Mouse (Mus musculus): ENCODE results near the gene Cnih4.

Gene Cnih4

DNA sequence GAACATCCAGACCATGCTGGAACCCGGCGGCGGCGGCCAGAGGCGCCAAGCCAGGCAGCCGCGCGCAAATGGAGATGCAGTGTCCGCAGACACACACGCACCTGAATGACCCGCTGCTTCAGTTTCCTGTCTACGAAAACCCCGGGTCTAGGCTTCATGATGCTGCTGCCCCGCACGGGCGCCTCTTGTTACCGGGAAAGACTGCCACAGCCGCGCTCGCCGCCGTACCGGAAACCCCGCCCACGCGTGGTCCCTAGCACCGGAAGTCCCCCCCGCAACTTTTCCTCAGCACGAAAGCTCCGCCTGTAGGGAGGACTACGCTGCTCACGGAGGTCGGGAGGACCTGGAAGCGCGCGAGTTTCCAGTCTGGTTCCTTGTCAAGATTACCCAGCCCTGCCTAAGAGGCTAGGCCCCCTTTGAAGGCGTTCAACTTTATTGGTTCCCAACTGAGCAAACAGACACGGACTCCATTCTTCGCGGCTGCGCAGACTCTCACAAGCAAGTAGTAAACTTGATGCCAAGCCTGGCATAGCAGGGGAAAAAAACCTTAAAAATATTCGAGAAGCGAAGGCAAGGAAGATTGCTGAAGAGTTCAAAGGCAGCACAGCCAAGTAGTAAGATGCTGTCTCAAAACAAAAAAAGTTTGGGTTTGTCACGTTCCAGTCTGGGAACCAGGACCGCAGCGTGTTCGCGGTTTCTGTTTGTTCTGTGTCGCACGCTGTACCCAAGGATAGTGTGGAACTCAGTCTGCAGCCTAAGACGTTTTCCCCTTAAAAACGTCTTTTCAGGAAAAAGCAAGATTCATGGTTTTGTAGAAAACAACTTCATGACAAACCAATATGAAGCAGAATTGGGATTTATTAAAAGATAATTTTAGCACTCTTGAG lies at the start of gene Cnih4, which contains the start of gene Nvl:
Gene Cnih4 (plus strand): TSS at position 744 of the 887 bp plus-strand sequence.
Gene Nvl (minus strand): TSS at position 255 of the 887 bp plus-strand sequence.
- peak; percentile 98 for DNase-seq (ENCODE audit: low read depth)

DNA sequence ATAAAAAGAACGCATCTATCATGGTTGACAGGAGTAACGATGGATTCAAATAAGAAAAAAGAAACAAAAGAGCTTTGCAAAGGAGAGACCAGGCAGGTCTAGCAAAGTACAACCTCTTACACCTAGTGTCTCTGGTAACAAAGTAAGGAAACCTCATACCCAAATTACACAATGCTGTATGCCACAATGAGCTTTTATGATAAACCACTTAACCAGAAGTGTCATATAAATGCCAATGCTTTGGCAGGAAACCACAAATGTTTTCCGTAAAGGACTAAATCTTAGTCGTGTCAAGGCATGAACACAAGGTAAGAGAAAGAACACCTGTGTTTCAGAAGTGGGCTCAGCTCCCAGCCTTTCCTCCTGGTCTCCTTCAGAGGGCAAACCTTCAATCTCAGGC lies 27.4 kb upstream of the Cnih4 start:
- peak; percentile 62 for DNase-seq (ENCODE audit: low read depth)

DNA sequence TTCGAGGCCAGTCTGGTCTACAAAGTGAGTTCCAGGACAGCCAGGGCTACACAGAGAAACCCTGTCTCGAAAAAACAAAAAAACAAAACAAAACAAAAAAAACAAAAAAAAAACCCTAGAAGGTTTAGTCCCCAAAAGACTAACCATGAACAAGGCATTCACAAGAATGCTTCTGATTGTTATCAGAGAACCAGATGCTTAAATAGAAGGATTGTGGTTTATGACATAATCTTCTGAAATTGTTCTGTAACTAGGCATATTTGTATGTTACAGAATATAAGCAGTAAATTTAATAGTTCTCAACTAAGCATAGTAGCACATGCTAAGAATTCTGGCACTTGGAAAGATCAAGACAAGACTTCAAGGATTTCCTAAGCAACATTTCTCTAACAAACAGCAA lies 20.3 kb upstream of the Cnih4 start:
- DNase-seq (ENCODE audit: low read depth) = peak; percentile 32

DNA sequence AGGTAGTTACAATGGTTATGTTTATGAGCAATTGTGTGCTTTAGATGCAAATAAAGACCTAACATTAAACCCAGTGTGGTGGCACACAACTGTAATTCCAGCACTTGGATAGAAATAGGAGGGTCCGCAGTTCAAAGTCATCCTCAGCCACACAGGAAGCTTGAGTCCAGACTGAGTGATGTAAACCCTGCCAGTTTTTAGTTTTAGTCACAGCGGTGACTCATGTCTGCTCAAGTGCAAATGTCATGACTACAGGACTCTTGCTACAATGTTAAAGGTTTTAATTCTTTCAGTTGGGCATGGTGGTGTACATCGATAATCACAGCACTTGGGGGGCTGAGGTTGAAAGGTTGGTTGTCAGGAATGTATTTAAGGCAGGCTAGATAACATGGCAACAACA lies 18.6 kb upstream of the Cnih4 start:
- DNase-seq (ENCODE audit: low read depth) = peak; percentile 47

DNA sequence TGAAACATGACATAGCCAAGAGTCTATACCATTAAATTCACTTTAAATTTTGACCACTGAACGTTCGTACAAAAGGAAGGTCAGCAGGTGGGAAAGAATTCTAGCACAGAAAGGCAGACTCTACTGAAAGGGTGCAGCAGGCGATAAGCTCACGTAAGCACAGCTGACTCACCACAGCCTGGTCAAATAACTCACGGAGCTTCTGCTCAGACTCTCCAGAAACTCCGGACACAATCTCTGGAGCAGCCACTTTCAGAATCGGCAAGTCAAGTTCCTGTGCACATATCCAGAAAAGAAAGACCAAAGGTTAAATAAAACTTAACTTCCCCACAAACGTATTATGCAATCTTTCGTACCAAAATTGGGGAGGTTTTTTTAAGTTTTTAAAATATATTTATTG lies 17.7 kb upstream of the Cnih4 start:
- DNase-seq (ENCODE audit: low read depth) = no peak

DNA sequence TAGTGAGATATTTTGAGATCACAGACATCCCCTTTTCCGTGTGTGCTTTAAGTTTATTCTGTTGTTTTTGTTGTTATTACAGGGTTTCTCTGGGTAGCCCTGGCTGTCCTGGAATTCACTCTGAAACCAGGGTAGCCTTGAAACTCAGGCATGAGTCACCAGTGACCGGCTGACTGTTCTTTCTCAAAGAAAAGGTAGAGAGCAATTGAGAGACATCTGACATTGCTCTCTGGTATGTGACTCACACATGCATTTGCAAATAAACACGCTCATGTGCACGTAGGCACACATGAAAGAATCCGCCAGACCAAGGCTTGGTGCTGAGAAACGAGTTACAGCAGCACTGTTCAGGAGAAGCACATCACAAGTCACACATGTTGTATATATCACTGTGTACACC lies 12.6 kb upstream of the Cnih4 start:
- DNase-seq (ENCODE audit: low read depth) = peak; percentile 47

DNA sequence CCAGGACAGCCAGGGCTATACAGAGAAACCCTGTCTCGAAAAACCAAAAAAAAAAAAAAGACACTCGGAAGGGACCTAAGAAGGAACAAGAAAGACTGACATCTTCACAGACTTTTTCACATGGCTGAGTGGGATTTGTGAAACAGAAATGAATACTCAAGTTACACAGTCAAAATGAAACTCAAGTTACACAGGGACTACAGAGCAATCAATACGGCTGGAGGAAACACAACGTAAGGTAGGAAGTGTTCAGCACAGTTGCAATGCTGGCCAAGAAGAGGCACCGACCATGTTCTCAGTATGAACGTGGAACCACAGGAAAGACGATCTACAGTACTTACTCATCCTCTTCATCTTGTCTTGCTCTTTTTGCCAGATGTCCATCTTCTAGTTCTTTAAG lies 5.8 kb upstream of the Cnih4 start:
- no peak for DNase-seq (ENCODE audit: low read depth)

DNA sequence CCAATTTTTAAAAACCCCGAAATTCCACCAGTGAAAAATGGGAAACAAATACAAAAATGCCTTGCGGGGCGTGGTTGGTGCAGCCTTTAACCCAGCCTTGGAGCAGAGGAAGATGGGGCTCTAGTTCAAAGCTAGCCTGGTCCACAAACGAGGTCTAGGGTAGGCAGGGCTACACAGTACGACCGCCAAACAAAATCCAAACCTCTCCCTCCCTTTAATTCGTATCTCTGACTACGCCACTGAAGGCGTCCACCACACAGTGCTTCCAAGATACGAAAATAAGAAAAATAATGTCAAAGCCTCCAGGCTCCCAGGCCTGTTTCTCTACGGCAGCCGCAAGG lies 914 bp upstream of the Cnih4 start:
- DNase-seq (ENCODE audit: low read depth) = no peak

DNA sequence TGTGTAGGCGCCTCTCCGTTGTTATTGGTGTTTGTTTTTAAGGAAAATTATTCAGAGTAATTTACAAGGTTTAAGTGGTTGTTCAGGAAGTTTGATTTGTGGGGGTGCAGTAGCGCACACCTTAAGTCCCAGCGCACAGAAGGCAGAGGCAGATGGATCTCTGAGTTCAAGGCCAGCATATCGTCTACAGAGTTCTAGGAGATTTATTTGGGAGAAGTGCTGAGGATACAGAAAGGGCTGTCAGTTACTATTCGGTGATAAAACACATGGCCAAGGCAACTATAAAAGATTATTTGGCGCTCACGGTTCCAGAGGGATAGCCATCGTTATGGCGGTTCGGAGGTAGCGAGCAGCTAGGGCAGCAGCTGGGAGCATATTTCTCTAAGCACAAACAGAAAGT lies 473 bp downstream of the Cnih4 start:
- peak; percentile 50 for DNase-seq (ENCODE audit: low read depth)

DNA sequence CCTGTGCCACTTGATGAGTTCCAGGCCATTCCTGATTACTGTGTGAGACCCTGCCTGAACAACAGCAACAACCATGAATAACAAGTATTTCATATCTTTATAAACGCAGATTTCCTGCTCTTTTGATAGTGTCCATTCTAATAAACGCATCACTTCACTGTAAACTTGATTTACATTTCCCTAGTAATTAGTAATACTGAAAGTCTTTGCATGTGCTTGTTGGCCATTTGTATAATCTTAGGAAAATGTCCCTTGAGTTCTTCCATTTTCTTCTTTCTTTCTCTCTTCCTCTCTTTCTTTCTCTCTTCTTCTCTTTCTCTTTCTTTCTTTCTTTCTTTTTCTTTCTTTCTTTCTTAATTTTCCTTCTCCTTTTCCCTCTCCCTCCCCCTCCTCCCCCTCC lies 1.7 kb downstream of the Cnih4 start:
- no peak for DNase-seq (ENCODE audit: low read depth)

DNA sequence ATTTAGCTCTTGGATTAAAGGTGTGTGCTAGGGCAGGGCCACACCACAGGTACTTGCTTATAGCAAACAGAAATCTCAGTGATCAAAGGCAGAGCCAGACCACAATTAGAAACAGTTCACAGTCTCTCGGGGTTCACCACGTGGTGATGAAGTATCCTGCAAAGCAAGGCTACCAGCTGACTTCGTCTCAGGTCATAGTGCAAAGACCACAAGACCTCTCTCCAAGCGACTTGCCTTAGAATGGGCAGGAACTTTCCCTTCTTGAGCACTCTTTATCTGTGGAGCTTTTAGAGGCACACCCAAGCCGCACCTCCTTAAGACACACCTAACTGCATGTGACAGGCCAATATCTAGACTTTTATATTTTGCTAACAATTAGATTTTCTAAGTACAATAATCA lies 4.0 kb downstream of the Cnih4 start:
- no peak for DNase-seq (ENCODE audit: low read depth)

DNA sequence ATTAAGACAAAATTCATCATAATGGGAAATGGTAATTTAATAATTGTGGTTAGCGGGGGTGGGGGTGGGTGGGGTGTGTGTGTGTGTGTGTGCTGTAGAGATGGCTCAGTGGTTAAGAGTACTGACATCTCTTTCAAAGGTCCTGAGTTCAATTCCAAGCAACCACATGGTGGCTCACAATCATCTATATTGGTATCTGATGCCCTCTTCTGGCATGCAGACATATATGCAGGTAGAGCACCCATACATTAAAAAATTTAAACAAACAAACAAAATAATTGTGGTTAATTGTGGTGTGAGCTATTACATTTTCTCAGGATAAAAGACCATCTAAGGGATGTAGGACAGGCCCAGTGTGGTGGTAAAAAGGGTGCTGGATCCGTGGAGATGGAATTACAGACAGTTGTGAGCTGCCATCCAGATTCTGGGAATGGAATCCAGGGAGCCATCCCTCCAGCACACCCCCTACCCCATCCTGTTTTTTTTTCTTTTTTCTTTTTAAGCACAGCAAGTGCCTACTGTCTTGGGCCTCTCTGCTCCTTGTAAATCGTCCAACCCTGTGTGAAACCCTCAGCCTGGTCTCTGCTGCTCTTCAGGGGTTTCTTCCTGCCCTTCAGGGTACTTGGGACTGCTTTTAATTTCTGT lies 5.0 kb downstream of the Cnih4 start:
- DNase-seq (ENCODE audit: low read depth) = peak; percentile 53

DNA sequence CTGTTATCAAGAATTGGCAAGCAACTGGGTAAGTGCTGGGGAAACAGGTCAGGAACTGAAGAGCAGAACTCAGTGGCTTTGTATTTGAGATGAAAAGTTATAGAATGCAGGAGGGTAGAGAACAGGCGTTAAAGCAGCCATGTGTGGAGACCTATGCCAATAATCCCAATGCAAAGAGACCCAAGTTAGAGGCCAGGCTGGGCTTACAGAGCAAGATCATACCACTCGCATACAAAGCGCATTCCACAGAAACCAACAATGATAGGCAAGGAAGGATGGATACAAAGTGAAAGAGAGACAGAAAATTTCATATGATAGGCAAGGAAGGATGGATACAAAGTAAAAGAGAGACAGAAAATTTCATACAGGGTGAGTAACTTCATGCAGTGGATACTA lies 5.9 kb downstream of the Cnih4 start:
- no peak for DNase-seq (ENCODE audit: low read depth)

DNA sequence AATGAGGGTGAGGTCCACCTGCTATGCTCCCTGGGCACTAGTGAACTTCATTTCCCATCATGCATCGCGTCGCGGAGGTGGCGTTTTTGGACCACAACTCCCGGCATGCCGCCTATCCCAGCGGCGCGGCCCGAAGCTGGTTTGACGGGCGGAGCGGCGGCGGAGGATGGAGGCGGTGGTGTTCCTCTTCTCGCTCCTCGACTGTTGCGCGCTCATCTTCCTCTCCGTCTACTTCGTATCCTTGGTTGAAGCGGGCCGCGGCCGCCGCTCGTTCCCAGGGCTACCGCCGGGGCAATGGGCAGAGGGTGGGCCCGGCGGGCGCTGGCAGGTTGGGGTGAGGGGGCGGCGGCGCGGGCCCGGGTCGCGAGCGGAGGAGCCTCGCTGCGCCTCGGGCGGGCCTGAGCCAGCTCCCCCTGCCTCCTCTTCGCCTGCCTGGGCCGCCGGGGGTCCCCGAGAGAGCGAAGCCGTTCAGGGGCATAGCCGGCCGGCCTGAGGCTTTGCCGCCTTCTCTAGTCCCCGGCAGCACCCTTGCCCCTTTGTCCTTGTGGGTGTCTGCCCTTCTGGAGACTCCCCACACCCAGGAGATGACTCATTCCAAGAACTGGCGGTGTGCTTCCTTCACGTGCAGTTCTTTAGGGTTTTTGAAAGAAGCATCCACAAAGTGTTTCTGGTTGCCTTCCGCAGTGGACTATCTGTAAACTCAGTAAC lies 6.5 kb downstream of the Cnih4 start:
- peak; percentile 83 for DNase-seq (ENCODE audit: low read depth)

DNA sequence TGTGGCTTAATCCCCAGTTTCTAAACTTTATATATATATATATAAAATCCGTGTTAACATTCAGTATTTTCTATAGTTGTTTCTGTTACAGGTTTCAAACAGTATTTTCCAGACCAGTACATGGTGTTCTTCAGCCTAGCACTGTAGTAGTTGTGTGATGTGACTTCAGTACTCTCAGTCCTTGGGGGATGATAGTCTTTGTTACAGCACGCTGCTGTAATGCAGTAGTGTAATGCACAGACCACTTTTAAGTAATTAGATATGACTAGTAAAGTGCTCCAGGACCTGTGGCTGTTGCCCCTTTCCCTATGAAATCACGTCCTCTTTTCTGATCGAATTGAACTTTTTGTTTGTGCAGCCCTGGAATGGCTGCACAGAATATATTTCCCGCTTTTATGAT lies 7.0 kb downstream of the Cnih4 start:
- DNase-seq (ENCODE audit: low read depth) = peak; percentile 35

DNA sequence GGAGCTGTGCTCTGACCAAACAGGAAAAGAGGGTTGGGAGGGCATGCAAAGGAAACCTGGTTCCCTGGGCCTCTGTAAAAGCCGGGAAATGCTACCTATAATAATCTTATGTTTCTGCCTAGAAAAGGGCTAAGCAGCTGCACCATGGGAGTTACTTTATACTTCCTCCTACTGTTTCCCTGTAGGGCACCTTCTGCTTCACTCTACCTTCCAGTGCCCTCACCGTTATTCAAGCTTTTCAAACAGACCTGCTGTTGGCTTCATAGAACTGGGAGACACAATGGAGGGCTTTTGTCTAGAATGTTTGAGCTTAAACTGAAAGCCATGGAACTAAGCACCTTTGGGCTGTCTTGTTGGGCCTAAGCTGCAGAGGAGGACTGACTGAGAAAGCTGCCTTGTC lies 23.3 kb downstream of the Cnih4 start:
- no peak for DNase-seq (ENCODE audit: low read depth)

DNA sequence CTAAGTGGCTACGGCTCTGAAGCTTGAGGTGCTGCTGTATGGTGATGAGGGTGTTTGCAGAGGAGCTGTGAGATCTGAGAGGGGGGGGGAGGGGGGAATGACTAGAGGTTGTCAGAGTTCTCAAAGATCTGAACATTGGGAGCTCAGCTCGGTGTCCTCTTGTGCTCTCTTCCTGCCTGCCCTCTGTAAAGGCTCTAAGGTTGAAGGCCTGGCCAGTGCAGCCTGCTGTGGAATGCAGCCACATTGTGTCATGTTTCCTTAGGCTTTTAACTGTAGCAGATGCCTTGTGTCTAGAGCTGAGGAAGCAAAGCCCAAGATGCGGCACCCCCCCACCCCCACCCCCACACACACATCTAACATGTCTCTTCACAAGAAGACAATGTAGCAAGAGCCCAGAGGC lies 23.9 kb downstream of the Cnih4 start:
- DNase-seq (ENCODE audit: low read depth) = no peak

DNA sequence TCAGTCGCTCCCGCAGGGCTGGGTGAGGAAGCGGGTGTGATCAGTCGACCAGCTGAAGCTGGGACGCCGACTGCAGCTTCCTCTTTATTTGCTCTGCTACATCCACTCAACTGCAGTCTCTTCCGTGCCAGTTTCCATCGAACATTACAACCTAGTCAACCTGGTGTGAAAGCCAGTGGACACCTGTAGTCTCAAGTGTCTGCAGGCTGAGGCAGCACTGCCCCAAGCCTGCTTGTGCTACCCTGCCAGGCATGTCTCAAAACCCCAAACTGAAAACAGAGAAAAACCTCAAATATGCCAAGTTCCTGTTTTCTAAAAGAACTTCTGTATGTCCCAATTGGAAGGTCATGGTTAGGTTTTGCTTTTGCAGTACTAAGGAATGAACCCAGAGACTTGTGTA lies 25.7 kb downstream of the Cnih4 start:
- peak; percentile 67 for DNase-seq (ENCODE audit: low read depth)

DNA sequence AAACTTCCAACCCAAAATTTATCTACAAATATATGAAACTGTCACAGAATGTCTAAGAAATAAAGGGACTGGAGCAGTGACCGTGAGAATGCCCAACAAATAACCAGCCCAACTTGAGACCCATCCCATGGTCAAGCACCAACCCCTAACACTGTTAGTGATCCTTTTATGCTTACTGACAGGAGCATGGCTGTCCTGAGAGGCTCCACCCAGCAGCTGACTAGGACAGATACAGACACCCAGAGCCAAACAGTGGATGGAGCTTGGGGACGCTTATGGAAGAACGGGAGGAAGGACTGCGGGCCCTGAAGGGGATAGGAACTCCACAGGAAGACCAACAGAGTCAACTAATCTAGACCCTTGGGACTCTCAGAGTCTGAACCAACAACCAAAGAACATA lies 44.4 kb downstream of the Cnih4 start:
- DNase-seq (ENCODE audit: low read depth) = no peak

DNA sequence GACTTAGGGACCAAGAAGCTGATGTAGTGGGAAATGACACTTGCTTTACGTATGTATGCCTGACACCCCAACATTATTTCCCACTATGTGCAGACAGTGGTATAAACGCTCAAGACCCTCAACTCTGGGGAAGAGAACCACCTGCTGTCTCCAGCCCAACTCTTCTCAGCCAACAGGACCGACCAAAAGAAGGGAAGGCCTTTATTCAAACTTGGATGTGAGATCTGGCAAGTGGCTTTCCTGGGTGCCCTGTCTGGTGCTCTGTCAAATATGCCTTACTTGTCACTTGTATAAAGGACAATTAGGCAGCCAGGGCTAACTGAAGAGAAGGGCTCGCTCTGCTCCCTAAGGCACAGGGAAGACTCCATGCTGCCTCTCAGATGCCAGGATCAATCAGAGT lies 55.0 kb downstream of the Cnih4 start:
- DNase-seq (ENCODE audit: low read depth) = no peak

DNA sequence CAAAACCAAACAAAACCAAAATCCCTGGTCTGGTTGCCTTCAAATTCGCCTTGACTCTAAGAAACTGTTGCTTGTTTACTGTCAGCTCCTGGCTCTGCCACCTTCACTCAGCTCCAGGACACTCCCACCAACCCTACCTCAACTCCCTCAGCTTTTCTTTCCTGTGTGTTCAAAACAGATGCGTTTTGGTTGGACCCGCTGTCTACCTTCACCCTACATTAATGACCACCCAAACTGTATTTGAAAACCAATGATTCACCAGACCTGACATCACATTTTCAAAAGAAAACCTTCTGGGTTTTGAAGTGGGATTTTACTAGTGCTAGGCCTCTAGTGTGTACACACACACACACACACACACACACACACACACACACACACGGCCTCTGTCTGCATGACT lies 65.7 kb downstream of the Cnih4 start:
- DNase-seq (ENCODE audit: low read depth) = no peak

DNA sequence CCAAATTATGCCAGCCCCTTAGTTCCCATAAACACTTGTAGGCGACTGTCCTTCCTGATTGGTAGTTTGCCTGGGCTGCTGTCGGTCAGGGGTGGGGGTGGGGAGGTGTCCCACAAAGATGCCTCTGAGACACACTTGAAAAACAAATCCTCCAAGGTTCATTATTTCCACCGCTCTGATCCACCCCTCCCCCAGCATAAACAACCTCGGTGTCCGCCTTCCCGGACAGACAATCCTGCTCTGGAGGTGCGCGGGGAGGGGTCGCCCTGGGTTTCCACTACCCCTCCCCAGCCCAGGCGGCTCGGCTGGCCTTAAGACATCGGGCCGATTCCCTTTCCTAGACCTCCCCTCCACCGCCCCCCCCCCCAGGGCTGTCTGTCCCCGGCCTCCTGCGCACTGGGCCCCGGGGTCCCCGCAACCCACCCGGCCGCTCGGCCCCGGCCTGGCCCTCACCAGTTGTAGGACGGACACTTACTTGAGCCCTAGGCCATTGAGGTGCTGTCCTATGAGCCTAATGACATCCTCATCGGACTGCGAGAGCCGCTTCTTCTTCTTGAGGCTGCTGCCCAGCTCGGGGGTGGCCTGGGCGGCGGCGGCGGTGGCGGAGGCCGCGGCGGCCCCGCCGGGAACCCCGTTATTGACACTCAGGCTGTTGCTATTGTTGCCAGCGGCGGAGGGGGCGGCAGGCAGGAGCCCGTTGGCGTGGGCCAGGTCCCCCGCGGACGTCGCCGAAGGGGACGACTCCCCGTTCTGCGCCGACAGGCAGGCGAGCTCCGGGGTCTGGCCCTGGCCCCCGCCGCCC lies 66.3 kb downstream of the Cnih4 start:
- DNase-seq (ENCODE audit: low read depth) = peak; percentile 67
